Mouse (Mus musculus) thymus, postnatal 0 days (tissue): ENCODE results near the gene Tmem140. TPM values are rescaled to one million over a fixed set of nuclear protein-coding genes. Genes with fewer than 3 reads are reported as not detected.
A peak's percentile ranks its signal among the peaks of the same experiment; 100 is the strongest.

Experiments
- DNase-seq: peaks from one replicate; pipeline ENCODE4 v3.0.0-alpha.2; 2015; ENCODE audit warnings: low spot score
- polyA plus RNA-seq: library from polyadenylated mRNA; unstranded; fragments of >200 nt; fragmentation: Nextera tagmentation; extraction: Ambion mirVana; gene quantifications from 2 replicates; pipeline ENCODE4 v1.2.1, GENCODE M21; 2015

Gene Tmem140
- polyA plus RNA-seq, 1 experiment from 2014 or later = 10.0 TPM

DNA sequence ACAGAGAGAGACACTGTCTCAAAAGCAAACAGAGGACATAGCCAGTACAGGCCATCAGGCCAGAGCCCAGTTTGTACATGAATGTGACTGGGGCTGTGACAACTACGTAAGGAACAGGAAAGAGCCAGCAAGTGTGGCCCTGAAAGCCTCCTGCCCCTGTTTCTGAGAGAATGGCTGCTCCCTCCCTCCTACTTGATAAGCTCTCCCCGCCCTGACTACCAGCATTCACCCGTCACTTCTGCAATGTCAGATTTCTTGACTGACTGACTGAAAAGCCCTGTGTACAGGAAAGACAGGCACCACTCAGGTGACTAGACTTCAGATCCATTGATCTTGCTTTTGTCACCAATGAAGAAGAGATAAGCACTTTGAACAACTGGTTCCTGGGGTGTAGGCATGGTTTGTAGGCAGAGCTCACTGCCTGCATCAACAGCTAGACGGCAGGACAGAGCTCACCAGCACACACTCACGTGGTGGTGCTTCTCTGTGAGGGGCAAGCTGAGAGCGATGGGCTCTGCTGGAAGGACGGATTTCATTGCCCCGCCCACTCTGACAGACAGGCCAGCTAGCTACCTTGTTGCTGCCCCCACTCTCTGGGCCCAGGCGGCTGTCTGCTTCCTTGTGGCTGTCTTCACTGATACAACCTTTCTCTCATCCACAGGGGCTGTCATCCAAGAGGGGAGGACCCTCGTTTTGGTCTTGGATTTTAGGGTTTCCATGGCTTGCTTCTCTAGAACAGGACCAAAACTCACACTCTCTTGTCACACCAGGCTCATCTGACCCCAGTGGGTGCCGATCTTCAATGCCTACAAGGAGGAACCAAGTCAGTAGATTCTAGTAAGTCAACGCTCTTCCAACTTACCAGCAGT lies 13.3 kb downstream of the Tmem140 start:
- DNase-seq = peak; percentile 39

GRCm38 (mm10) chr6:34876835-34877156 lies 13.8 kb downstream of the Tmem140 start:
- peak; percentile 21 for DNase-seq

- DNase-seq = peak; percentile 97
Observed at GRCm38 (mm10) chr6:34877509-34878321, 14.8 kb downstream of the Tmem140 start, which contains the start of gene Cyren. Cyren (minus strand) TSS chr6:34878060.

GRCm38 (mm10) chr6:34879101-34879740 lies 16.3 kb downstream of the Tmem140 start:
- DNase-seq = no peak

DNA sequence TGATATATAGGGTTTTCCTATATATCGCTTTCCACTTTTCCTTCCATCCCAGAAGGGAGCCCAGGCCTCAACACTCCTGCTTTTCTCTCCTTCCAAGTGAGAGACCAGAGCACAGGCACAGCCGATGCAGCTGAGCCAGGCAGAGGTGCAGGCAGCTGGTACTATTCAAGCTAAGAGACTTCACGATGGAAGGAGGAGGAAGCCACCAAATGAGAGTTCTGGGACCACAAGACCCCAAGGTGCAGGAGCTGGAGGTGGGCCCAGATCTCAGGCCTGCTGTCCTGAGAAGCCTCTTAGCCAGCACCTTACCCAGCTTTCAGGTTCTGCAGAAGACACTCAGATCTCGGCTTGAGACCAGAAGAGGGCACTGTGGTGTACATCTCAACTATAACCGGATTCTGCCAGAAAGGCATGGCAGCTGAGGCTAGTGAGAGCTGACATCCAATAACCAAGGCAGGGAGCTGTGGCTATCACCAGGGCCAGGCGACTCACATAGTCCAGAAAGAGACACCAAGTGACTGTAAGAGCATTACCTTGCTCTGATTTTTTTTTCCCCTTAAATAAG lies 17.0 kb downstream of the Tmem140 start:
- peak; percentile 65 for DNase-seq

DNA sequence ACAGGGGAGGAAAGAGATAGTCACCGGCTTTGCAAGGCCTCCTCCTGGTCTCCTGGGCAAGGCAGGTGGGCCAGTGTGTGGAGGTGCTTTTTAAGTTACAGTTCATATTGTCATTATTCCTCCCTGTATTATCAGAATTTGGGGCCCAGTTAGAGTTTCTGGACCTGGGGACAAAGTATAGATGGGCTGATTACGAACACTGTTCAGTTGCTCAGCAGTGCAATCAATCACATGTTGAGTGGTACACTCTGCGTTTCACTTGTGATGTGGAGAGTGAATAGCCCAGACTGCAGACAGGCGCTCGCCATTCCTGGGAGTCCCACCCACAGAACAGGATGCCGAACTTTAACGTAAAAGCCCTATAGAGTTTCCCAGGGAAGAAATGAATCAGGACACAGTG lies 21.8 kb downstream of the Tmem140 start:
- no peak for DNase-seq

GRCm38 (mm10) chr6:34887131-34887850 lies 24.3 kb downstream of the Tmem140 start:
- no peak for DNase-seq

GRCm38 (mm10) chr6:34889185-34889584 lies 26.2 kb downstream of the Tmem140 start:
- no peak for DNase-seq

GRCm38 (mm10) chr6:34895569-34895968 lies 32.6 kb downstream of the Tmem140 start:
- DNase-seq = no peak

DNA sequence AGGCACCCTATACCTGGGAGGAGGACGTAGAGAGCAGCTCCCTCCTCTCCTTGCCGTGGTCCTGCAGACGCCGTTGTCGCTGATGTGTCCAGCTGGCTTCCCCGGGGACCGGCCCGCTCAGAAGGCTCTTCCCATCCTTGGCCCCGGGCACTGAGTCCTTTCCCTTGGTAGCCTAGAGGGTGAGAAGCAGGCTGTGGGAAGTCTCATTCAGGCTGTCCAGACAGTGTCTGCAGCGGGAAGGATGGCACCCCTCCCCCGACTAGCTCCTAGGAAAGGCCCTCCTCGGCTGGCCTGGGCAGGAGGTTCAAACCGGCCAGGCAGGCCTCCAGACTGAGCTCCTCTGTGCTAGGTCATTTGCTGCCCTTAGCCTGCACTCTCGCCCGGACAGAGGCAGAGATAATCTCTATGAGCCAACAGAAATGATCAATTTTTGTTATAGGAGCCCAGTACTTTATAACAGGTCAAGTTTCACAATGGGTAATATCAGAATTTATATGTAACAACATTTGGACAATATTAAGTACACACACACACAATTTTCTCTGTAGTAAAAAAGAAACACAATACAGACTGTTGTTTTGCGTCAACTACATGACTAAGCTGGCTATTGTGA lies 33.3 kb downstream of the Tmem140 start:
- no peak for DNase-seq

- DNase-seq = no peak
Observed at GRCm38 (mm10) chr6:34899127-34899526, 36.2 kb downstream of the Tmem140 start.

- no peak for DNase-seq
Observed at GRCm38 (mm10) chr6:34900990-34901389, 38.0 kb downstream of the Tmem140 start.

GRCm38 (mm10) chr6:34901911-34902444 lies 39.0 kb downstream of the Tmem140 start:
- DNase-seq = no peak

- no peak for DNase-seq
Observed at GRCm38 (mm10) chr6:34902578-34902977, 39.6 kb downstream of the Tmem140 start.

DNA sequence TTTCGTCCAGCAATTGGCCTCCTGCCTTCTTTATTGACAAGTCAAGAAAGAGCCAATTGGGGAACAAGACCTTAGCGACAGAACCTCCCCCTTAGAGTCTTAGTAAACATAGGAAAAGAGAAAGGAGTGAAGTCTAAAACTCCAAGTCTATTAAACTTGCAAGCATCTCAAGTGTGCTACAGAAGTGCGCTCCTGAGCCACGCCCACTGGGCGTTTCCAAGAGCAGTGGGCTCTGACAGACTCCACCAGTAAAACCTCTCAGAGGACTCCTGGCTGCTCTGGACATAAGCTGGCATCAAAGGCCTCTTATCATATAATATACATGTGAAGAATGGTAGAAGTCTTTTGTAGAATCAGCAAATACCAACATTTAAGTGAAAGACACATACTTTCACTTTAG lies 40.5 kb downstream of the Tmem140 start:
- DNase-seq = no peak

- DNase-seq = no peak
Observed at GRCm38 (mm10) chr6:34903851-34904250, 40.9 kb downstream of the Tmem140 start.

DNA sequence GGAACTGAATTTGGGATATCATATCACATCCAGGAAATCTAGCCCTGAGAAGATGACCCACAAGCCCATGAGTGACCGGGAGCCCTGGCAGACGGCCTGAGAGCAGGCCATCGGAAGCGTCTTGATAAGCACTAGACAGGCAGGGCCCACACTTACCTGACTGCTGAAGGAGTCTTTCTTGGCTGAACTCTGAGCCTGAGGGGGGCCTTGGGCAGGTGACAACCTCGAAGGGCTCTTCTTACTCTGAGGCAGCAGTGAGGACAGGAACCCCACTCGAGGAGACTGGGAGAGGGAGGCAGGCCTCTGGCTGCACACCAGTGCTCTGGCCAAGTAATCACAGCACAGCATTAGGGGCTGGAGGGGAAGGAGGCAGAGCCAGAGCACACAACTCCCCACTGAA lies 41.4 kb downstream of the Tmem140 start:
- DNase-seq = no peak

GRCm38 (mm10) chr6:34906125-34906524 lies 43.2 kb downstream of the Tmem140 start:
- peak; percentile 18 for DNase-seq

DNA sequence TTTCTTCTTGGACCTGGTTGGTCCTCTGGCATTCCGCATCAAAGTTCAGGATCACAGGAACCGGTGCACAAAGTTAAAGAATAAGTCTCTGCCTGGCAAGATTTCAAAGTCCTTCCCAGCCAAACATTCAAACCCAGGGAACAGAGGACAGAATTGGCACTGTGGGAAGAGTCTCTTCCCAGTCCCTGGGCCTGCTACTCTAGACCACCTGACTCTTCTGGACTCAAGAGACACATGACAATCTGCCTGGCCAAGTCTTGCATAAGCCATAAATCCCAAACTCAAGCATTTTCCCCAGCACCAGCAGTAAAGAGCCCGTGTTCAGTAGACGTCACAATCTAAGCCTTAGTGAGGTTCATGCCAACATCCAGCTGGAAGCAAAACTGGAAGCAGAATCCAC lies 43.7 kb downstream of the Tmem140 start:
- no peak for DNase-seq

GRCm38 (mm10) chr6:34907121-34907614 lies 44.2 kb downstream of the Tmem140 start:
- DNase-seq = no peak
